Mouse (Mus musculus): ENCODE results near the gene Dcaf17. TPM values are rescaled to one million over a fixed set of nuclear protein-coding genes. Genes with fewer than 3 reads are reported as not detected.

The Dcaf17 gene
- polyA plus RNA-seq (2012; rRNA removed) = 8.4 and 10.3 TPM in 2 replicates

DNA sequence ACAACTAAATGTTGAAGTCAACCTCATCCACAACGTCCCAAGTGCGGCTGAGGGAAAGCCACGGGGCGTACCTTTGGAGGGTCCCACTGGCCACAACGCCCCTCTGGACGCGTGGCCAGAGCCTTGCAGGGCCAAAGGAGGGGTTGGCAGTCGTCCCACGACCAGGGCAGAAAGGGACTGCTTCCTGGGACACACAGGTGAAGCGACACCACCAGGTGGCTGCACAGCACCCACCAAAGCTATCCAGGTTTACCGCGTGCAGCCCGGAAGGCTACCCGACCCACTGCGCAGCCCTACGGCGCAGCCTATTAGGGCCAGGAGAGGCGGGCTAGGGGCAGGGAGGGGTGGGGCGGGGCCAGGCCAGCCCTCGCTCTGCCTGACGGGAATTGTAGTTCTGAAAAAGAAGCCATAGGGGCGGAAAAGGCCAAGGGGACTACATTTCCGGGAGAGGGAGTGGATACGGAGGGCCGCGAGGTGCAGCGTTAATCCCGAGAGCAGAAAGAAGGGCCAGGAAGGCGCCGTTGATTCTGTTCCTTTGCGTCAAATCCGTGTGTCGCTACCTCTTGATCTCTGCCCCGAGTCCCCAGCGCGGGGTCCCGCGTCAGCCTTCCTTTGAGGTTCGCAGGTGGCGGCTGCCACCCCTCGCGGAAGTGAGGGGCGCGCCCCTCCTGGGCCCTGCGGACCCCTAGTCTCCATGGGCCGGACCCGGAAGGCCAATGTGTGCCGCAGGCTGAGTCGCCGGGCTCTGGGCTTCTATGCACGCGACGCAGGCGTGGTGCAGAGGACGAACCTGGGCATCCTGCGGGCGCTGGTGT lies at the start of gene Dcaf17, which contains the start of gene Mettl8:
Gene Dcaf17 (plus strand): TSS at position 29 of the 815 bp plus-strand sequence.
Gene Mettl8 (minus strand): TSS at position 284 of the 815 bp plus-strand sequence.

DNA sequence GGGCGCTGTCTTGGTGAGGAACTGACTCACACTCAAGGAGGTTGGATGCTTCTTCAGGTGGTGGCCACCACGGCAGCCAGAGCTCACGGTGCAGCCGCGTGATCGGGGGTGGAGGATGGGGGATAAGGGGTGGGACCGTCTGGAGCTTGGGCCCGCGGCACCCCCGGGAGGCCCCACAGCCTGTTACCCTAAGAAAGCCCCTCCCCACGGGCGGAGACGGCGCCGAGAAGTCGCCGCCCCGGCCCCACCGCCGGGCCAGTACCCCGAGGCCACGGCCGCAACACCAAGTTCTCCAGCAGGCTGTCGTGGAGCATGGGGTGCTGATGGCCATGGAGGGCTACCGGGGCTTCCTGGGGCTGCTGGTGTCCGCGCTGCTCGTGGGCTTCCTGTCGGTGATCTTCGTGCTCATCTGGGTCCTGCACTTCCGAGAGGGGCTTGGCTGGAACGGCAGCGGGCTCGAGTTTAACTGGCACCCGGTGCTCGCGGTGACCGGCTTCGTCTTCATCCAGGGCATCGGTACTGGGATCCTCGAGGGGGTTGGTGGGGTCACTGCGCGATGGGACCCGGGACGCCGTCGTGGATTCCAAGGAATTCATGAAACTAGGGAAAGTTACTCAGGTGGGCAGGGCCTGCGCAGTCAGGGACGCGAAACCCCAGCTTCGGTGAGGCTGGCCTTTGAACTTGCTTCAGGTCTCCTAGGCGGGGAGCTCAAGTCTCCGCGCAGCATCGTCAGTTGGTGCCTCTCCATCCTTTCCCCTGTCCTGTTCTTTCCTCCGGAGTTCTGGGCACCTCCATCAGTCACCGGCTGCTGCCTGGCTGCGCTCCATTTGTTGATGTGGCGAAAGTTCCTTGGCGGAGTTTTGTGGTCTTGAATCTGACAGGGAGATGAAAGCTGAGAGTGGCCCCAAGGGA lies 62.9 kb downstream of the Dcaf17 start, which contains the start of gene Cybrd1:
Gene Cybrd1 (plus strand): TSS at position 127 of the 912 bp plus-strand sequence.

Other genes starting within 250 kb of the Dcaf17 start
- 35.3 and 48.5 TPM in 2 replicates for gene Tlk1, start 229.6 kb upstream of the Dcaf17 start, polyA plus RNA-seq (2012; rRNA removed)
- gene Mettl8, start 255 bp downstream of the Dcaf17 start, polyA plus RNA-seq (2012; rRNA removed) = 13.1 and 17.2 TPM in 2 replicates
- gene Cybrd1, start 62.6 kb downstream of the Dcaf17 start, polyA plus RNA-seq (2012; rRNA removed) = 0.56 and 1.5 TPM in 2 replicates
- 152 and 273 TPM in 2 replicates for gene Dync1i2, start 156.4 kb downstream of the Dcaf17 start, polyA plus RNA-seq (2012; rRNA removed)